Mouse (Mus musculus) MEL (cell line): ENCODE measurements at regions not wholly inside any gene's neighbourhood (a gene's known extent, or its start where the extent isn't known, plus 50 kb on each side); places are given as distances from the start of the nearest gene placed in this dataset.

Experiments used
- DNase-seq: peaks from one replicate; pipeline ENCODE4 v3.0.0; 2011; ENCODE audit warnings: low read depth, low spot score
- H3K27ac ChIP-seq: 2 replicates; pipeline ENCODE4 v1.5.1; 2012; ENCODE audit warnings: low read depth, mild to moderate bottlenecking, control low read depth, low read length, moderate library complexity; ENCODE audit not compliant: control insufficient read depth
- H3K27me3 ChIP-seq, 2 experiments: fragments of 150-350 bp in 1 of 2; sonication (generic) in 1 of 2; 2 replicates each; pipeline ENCODE4 v1.6.1; 2012; ENCODE audit warnings: low read length in 2 of 2, mild to moderate bottlenecking in 2 of 2, improper control_type of control experiment in 1 of 2, moderate library complexity in 1 of 2; ENCODE audit not compliant: insufficient read depth in 2 of 2, control insufficient read depth in 1 of 2
- H3K36me3 ChIP-seq, 2 experiments: 2 replicates each; pipeline ENCODE4 v1.6.1; 2012 to 2014; ENCODE audit warnings: low read length in 2 of 2, improper control_type of control experiment in 1 of 2, inconsistent platforms in 1 of 2, mild to moderate bottlenecking in 1 of 2; ENCODE audit not compliant: insufficient read depth in 2 of 2, control insufficient read depth in 1 of 2
- H3K4me1 ChIP-seq, 2 experiments: fragments of 150-350 bp in 1 of 2; sonication (generic) in 1 of 2; 2 replicates each; pipeline ENCODE4 v1.6.1; 2012; ENCODE audit warnings: low read length in 2 of 2, improper control_type of control experiment in 1 of 2, mild to moderate bottlenecking in 1 of 2; ENCODE audit not compliant: insufficient read depth in 2 of 2, control insufficient read depth in 1 of 2
- H3K4me3 ChIP-seq, 2 experiments: fragments of 150-350 bp in 1 of 2; sonication (generic) in 1 of 2; 2 replicates each; pipeline ENCODE4 v1.5.1; 2012; ENCODE audit warnings: low read depth in 2 of 2, low read length in 2 of 2, mild to moderate bottlenecking in 2 of 2, moderate library complexity in 2 of 2, control low read depth in 1 of 2, improper control_type of control experiment in 1 of 2; ENCODE audit not compliant: control insufficient read depth in 1 of 2, insufficient read depth in 1 of 2
- H3K79me2 ChIP-seq: 2 replicates; pipeline ENCODE4 v1.6.1; 2012; ENCODE audit warnings: mild to moderate bottlenecking, low read length, moderate library complexity; ENCODE audit not compliant: control insufficient read depth, poor library complexity, insufficient read depth
- H3K9ac ChIP-seq: 2 replicates; pipeline ENCODE4 v1.6.1; 2012; ENCODE audit warnings: low read depth, mild to moderate bottlenecking, control low read depth, low read length, moderate library complexity; ENCODE audit not compliant: control insufficient read depth, poor library complexity, severe bottlenecking
- H3K9me3 ChIP-seq: fragments of 150-350 bp; sonication (generic); replicated peaks from 2 replicates; pipeline ENCODE4 v1.6.1; 2012; ENCODE audit warnings: mild to moderate bottlenecking, low read length, improper control_type of control experiment, moderate library complexity; ENCODE audit not compliant: insufficient read depth
- BHLHE40 ChIP-seq: IDR thresholded peaks from 2 replicates; pipeline ENCODE4 v1.6.1; 2012; ENCODE audit warnings: low read depth, mild to moderate bottlenecking, inconsistent platforms, low read length, improper control_type of control experiment, borderline replicate concordance
- CHD1 ChIP-seq: IDR thresholded peaks from 2 replicates; pipeline ENCODE4 v1.6.1; 2012; ENCODE audit warnings: low read depth, mild to moderate bottlenecking, inconsistent platforms, low read length, improper control_type of control experiment
- CHD2 ChIP-seq: IDR thresholded peaks from 2 replicates; pipeline ENCODE4 v1.6.1; 2011; ENCODE audit warnings: low read length, improper control_type of control experiment
- E2F4 ChIP-seq: IDR thresholded peaks from 2 replicates; pipeline ENCODE4 v1.6.1; 2011; ENCODE audit warnings: low read depth, low read length, improper control_type of control experiment, borderline replicate concordance
- EP300 ChIP-seq, 2 experiments: IDR thresholded peaks; 2 replicates each; pipeline ENCODE4 v1.6.1; 2011; ENCODE audit warnings: improper control_type of control experiment in 2 of 2, low read length in 2 of 2, low read depth in 1 of 2, mild to moderate bottlenecking in 1 of 2
- GABPA ChIP-seq: IDR thresholded peaks from 2 replicates; pipeline ENCODE4 v1.6.1; 2012; ENCODE audit warnings: low read depth, mild to moderate bottlenecking, inconsistent platforms, low read length, improper control_type of control experiment, moderate library complexity
- GATA1 ChIP-seq: IDR thresholded peaks from 2 replicates; pipeline ENCODE4 v1.6.1; 2011; ENCODE audit warnings: low read depth, low read length, improper control_type of control experiment
- JUND ChIP-seq: IDR thresholded peaks from 2 replicates; pipeline ENCODE4 v1.6.1; 2011; ENCODE audit warnings: low read depth, mild to moderate bottlenecking, improper control_type of control experiment, low read length
- KAT2A ChIP-seq: conservative IDR thresholded peaks from 2 replicates; pipeline ENCODE4 v1.6.1; 2012; ENCODE audit warnings: low read depth, low read length, improper control_type of control experiment, inconsistent platforms
- MAFK ChIP-seq: IDR thresholded peaks from 2 replicates; pipeline ENCODE4 v1.6.1; 2011; ENCODE audit warnings: low read depth, mild to moderate bottlenecking, low read length, improper control_type of control experiment, borderline replicate concordance
- MAX ChIP-seq: IDR thresholded peaks from 2 replicates; pipeline ENCODE4 v1.6.1; 2011; ENCODE audit warnings: low read length, improper control_type of control experiment
- MAZ ChIP-seq: IDR thresholded peaks from 2 replicates; pipeline ENCODE4 v1.6.1; 2012; ENCODE audit warnings: low read depth, mild to moderate bottlenecking, inconsistent platforms, low read length, improper control_type of control experiment
- MEF2A ChIP-seq: IDR thresholded peaks from 2 replicates; pipeline ENCODE4 v1.6.1; 2014; ENCODE audit warnings: low read depth, mild to moderate bottlenecking, inconsistent platforms, low read length, improper control_type of control experiment; ENCODE audit not compliant: poor library complexity, insufficient replicate concordance, severe bottlenecking; ENCODE audit errors: extremely low read depth
- MXI1 ChIP-seq: IDR thresholded peaks from 2 replicates; pipeline ENCODE4 v1.6.1; 2011; ENCODE audit warnings: mild to moderate bottlenecking, low read depth, low read length, improper control_type of control experiment
- POLR2A ChIP-seq, 2 experiments: IDR thresholded peaks; 2 replicates each; pipeline ENCODE4 v1.6.1; 2011 to 2012; ENCODE audit warnings: low read length in 2 of 2, mild to moderate bottlenecking in 2 of 2, control low read depth in 1 of 2, improper control_type of control experiment in 1 of 2, low read depth in 1 of 2, moderate library complexity in 1 of 2; ENCODE audit not compliant: control insufficient read depth in 1 of 2, insufficient read depth in 1 of 2, poor library complexity in 1 of 2
- POLR2AphosphoS2 ChIP-seq: IDR thresholded peaks from 2 replicates; pipeline ENCODE4 v1.6.1; 2011; ENCODE audit warnings: low read length, improper control_type of control experiment
- POLR2AphosphoS5 ChIP-seq: IDR thresholded peaks from 2 replicates; pipeline ENCODE4 v1.6.1; 2012; ENCODE audit warnings: low read depth, borderline replicate concordance, mild to moderate bottlenecking, inconsistent platforms, low read length, moderate library complexity, mixed read lengths
- RAD21 ChIP-seq: IDR thresholded peaks from 2 replicates; pipeline ENCODE4 v1.6.1; 2011; ENCODE audit warnings: mild to moderate bottlenecking, low read depth, low read length, improper control_type of control experiment
- RCOR1 ChIP-seq: IDR thresholded peaks from 2 replicates; pipeline ENCODE4 v1.6.1; 2012; ENCODE audit warnings: low read depth, mild to moderate bottlenecking, inconsistent platforms, low read length, improper control_type of control experiment
- SIN3A ChIP-seq: IDR thresholded peaks from 2 replicates; pipeline ENCODE4 v1.6.1; 2012; ENCODE audit warnings: low read length, improper control_type of control experiment, inconsistent platforms
- TAL1 ChIP-seq: IDR thresholded peaks from 2 replicates; pipeline ENCODE4 v1.6.1; 2012; ENCODE audit warnings: mild to moderate bottlenecking, inconsistent platforms, low read length, moderate library complexity, mixed read lengths
- TCF12 ChIP-seq: IDR thresholded peaks from 2 replicates; pipeline ENCODE4 v1.6.1; 2014; ENCODE audit warnings: low read depth, mild to moderate bottlenecking, inconsistent platforms, low read length, improper control_type of control experiment, moderate library complexity
- UBTF ChIP-seq: IDR thresholded peaks from 2 replicates; pipeline ENCODE4 v1.6.1; 2012; ENCODE audit warnings: low read depth, mild to moderate bottlenecking, inconsistent platforms, low read length, improper control_type of control experiment, moderate library complexity, borderline replicate concordance; ENCODE audit not compliant: insufficient read depth
- USF1 ChIP-seq: IDR thresholded peaks from 2 replicates; pipeline ENCODE4 v1.6.1; 2014; ENCODE audit warnings: low read depth, mild to moderate bottlenecking, inconsistent platforms, low read length, improper control_type of control experiment, moderate library complexity
- USF2 ChIP-seq, 2 experiments: IDR thresholded peaks; 2 replicates each; pipeline ENCODE4 v1.6.1; 2011 to 2012; ENCODE audit warnings: improper control_type of control experiment in 2 of 2, low read length in 2 of 2, borderline replicate concordance in 1 of 2, inconsistent platforms in 1 of 2, low read depth in 1 of 2, mild to moderate bottlenecking in 1 of 2; ENCODE audit not compliant: insufficient read depth in 1 of 2
- ZKSCAN1 ChIP-seq: IDR thresholded peaks from 2 replicates; pipeline ENCODE4 v1.6.1; 2012; ENCODE audit warnings: low read depth, mild to moderate bottlenecking, inconsistent platforms, low read length, improper control_type of control experiment, moderate library complexity
- ZMIZ1 ChIP-seq: IDR thresholded peaks from 2 replicates; pipeline ENCODE4 v1.6.1; 2012; ENCODE audit warnings: low read depth, mild to moderate bottlenecking, inconsistent platforms, low read length, improper control_type of control experiment, moderate library complexity

DNA sequence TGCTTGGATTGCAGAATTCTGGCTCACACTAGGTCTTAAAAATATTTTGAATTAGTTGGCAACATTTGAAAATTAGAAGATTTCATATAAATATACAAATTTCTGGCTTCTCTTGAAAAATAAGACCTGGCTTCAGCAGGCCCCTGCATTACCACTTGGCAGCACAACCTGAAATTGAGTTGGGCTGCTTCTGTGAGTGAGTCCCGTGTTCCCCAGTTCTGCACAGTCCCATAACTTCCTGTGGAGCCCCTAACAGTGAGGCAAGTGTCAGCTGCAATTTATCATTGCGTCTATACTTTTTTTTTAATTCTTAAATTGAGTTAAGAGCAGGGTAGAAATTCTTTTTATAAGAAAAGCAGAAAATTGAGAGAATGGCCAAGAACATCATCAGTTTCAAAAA lies 164.8 kb downstream of the En1 start:
- no peak overlapping the region for H3K27ac ChIP-seq
- no peaks in the 10 kb centered on the region for H3K36me3 ChIP-seq
- H3K79me2 ChIP-seq: no peaks in the 10 kb centered on the region
- no peaks in the 10 kb centered on the region; a peak in 1 of 4 replicates for H3K27me3 ChIP-seq
- no peak overlapping the region for H3K9ac ChIP-seq
- no peak overlapping the region for H3K4me3 ChIP-seq
- no peaks in the 10 kb centered on the region for H3K4me1 ChIP-seq
- TF ChIP-seq EP300 (IDR thresholded peaks at IDR 0.05; ENCODE audit: low read depth in 1 of 2, low read length in 2 of 2) (no peak), MAZ (no peak), USF2 (IDR thresholded peaks at IDR 0.05; ENCODE audit: borderline replicate concordance in 1 of 2, insufficient read depth in 1 of 2, low read depth in 1 of 2, low read length in 2 of 2) (no peak), KAT2A (no peak), MEF2A (no peak)
- H3K9me3 ChIP-seq: no peaks in the 10 kb centered on the region
- DNase-seq: no peak

DNA sequence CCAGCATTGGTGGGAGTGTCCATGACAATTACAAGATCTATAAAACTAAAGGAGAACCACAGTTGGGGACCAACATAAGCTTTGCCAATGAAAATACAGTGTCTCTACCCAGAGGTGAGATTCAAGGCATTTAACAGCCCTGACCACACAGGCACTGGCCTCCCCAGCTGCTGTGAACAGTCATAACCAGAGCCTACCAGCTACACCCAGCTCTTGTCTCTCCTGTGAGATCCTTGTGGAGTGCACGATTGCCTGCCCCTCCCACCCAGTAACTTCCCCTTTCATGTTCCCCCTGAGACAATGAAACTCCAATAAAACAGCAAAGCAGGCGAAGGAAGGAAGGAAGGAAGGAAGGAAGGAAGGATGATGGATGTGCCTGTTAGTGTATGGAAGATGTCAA lies 169.1 kb downstream of the En1 start:
- DNase-seq: no peak
- no peaks in the 10 kb centered on the region for H3K79me2 ChIP-seq
- no peaks in the 10 kb centered on the region for H3K27me3 ChIP-seq
- H3K4me1 ChIP-seq: no peaks in the 10 kb centered on the region
- H3K36me3 ChIP-seq: no peaks in the 10 kb centered on the region
- no peaks in the 10 kb centered on the region for H3K9me3 ChIP-seq
- H3K27ac ChIP-seq: no peak overlapping the region
- no peak for TF ChIP-seq GABPA
- TF ChIP-seq JUND: no peak
- no peak for TF ChIP-seq MXI1
- TF ChIP-seq TCF12: no peak
- no peak for TF ChIP-seq TAL1
- no peak for TF ChIP-seq EP300 (IDR thresholded peaks at IDR 0.05; ENCODE audit: low read depth in 1 of 2, low read length in 2 of 2)
- no peak for TF ChIP-seq SIN3A
- no peak for TF ChIP-seq MAFK
- TF ChIP-seq RCOR1: no peak
- no peak overlapping the region for H3K4me3 ChIP-seq
- H3K9ac ChIP-seq: no peak overlapping the region

DNA sequence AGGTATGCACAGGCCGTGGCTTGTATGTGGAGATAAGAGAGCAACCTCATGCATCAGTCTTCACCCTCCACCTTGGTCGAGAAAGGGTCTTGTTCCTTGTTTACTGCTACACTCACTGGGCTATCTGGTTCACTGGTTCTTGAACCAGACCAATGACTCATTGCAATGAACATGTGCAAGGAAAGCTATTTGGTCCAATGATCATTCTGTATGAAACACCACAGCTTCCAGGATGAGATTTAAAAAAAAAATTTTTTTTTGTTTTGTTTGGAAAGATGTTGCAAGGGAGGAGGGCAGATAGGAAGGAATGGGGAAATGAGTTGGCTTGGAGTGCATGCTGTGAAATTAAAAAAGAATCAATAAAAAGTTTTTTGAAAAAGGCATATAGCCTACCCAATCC lies 174.7 kb downstream of the En1 start:
- Histone ChIP-seq H3K27ac (no peak overlapping the region), H3K9ac (no peak overlapping the region), H3K4me3 (no peak overlapping the region), H3K36me3 (no peaks in the 10 kb centered on the region), H3K9me3 (no peaks in the 10 kb centered on the region), H3K4me1 (no peaks in the 10 kb centered on the region), H3K27me3 (no peaks in the 10 kb centered on the region), H3K79me2 (no peaks in the 10 kb centered on the region)
- TF ChIP-seq GABPA (no peak), BHLHE40 (no peak), POLR2A (IDR thresholded peaks at IDR 0.05; ENCODE audit: control insufficient read depth in 1 of 2, insufficient read depth in 1 of 2, low read depth in 1 of 2, low read length in 2 of 2, poor library complexity in 1 of 2) (no peak), USF1 (no peak), MAX (no peak), RAD21 (no peak), GATA1 (no peak), CHD1 (no peak), POLR2AphosphoS2 (no peak), ZKSCAN1 (no peak), POLR2AphosphoS5 (no peak), CHD2 (no peak), KAT2A (no peak), EP300 (IDR thresholded peaks at IDR 0.05; ENCODE audit: low read depth in 1 of 2, low read length in 2 of 2) (no peak), UBTF (no peak), E2F4 (no peak), ZMIZ1 (no peak)
- no peak for DNase-seq
